Mouse (Mus musculus) midbrain, embryonic 16.5 days (tissue): ENCODE measurements around the gene Plch1. TPM values are rescaled to one million over a fixed set of nuclear protein-coding genes. Genes with fewer than 3 reads are reported as not detected.

Source experiments
- ATAC-seq: fragments of 200-750 bp; cut with Nextera tagmentation; 2 replicates; pipeline ENCODE4 v1.8.0; 2017; ENCODE audit warnings: moderate TSS enrichment
- H3K27ac ChIP-seq: fragments of 300-500 bp; sonication (generic); 2 replicates; pipeline ENCODE4 v1.5.1; 2014; ENCODE audit warnings: mild to moderate bottlenecking, low read length, mixed read lengths
- H3K27me3 ChIP-seq: fragments of 300-500 bp; sonication (generic); 2 replicates; pipeline ENCODE4 v1.6.1; 2014; ENCODE audit warnings: low read depth, low read length, mixed read lengths; ENCODE audit not compliant: control insufficient read depth, insufficient read depth
- H3K36me3 ChIP-seq: fragments of 300-500 bp; sonication (generic); 2 replicates; pipeline ENCODE4 v1.6.1; 2014; ENCODE audit warnings: mild to moderate bottlenecking, low read length, moderate library complexity, mixed read lengths; ENCODE audit not compliant: control insufficient read depth, insufficient read depth
- H3K4me1 ChIP-seq: fragments of 300-500 bp; sonication (generic); 2 replicates; pipeline ENCODE4 v1.6.1; 2014; ENCODE audit warnings: mild to moderate bottlenecking, low read length, mixed read lengths; ENCODE audit not compliant: control insufficient read depth, insufficient read depth
- H3K4me2 ChIP-seq: fragments of 300-500 bp; sonication (generic); 2 replicates; pipeline ENCODE4 v1.6.1; 2014; ENCODE audit warnings: mild to moderate bottlenecking, low read length, mixed read lengths
- H3K4me3 ChIP-seq: fragments of 300-500 bp; sonication (generic); 2 replicates; pipeline ENCODE4 v1.5.1; 2014; ENCODE audit warnings: low read depth, mild to moderate bottlenecking, low read length, moderate library complexity, mixed read lengths
- H3K9ac ChIP-seq: fragments of 300-500 bp; sonication (generic); 2 replicates; pipeline ENCODE4 v1.6.1; 2014; ENCODE audit warnings: low read depth, low read length, mixed read lengths
- H3K9me3 ChIP-seq: fragments of 300-500 bp; sonication (generic); replicated peaks from 2 replicates; pipeline ENCODE4 v1.6.1; 2014; ENCODE audit warnings: mild to moderate bottlenecking, low read length, mixed read lengths; ENCODE audit not compliant: control insufficient read depth, poor library complexity, severe bottlenecking
- WGBS: fragments of 180-500 bp; shearing (Covaris S2); extraction: QIAGEN DNeasy Blood & Tissue Kit; methylation state at CpG from one replicate; pipeline ENCODE4 v1.1.7; 2014; 5-methylcytosine and 5-hydroxymethylcytosine counted together
- polyA plus RNA-seq: library from polyadenylated mRNA; unstranded; fragments of >200 nt; fragmentation: Nextera tagmentation; extraction: Ambion mirVana; gene quantifications from 2 replicates; pipeline ENCODE4 v1.2.1, GENCODE M21; 2015

Gene Plch1
- polyA plus RNA-seq, 1 experiment from 2014 or later, result 11.9 TPM

GRCm38 (mm10) chr3:63842436-63842835, 56.8 kb downstream of the Plch1 start:
- 58% methylated on average over 4 of the region's 4 CpGs for WGBS
- no peak overlapping the region for H3K9ac ChIP-seq
- no peaks in the 10 kb centered on the region for H3K36me3 ChIP-seq
- no peak for ATAC-seq
- no peaks in the 10 kb centered on the region for H3K27me3 ChIP-seq
- H3K4me1 ChIP-seq, result no peaks in the 10 kb centered on the region
- no peak overlapping the region for H3K4me2 ChIP-seq
- no peaks in the 10 kb centered on the region for H3K9me3 ChIP-seq
- no peak overlapping the region for H3K4me3 ChIP-seq
- H3K27ac ChIP-seq, result no peak overlapping the region

- Histone ChIP-seq H3K27me3 (no peaks in the 10 kb centered on the region), H3K9ac (no peak overlapping the region), H3K4me2 (no peak overlapping the region), H3K4me1 (no peaks in the 10 kb centered on the region; the same call in 1 of the 2 replicates), H3K4me3 (no peak overlapping the region), H3K9me3 (no peaks in the 10 kb centered on the region), H3K27ac (no peak overlapping the region), H3K36me3 (no peaks in the 10 kb centered on the region)
- no peak for ATAC-seq
Observed at GRCm38 (mm10) chr3:63837750-63838149, 61.5 kb downstream of the Plch1 start.

- 72% methylated on average over 8 of the region's 8 CpGs for WGBS
- Histone ChIP-seq H3K27ac (no peak overlapping the region), H3K27me3 (no peaks in the 10 kb centered on the region), H3K36me3 (no peaks in the 10 kb centered on the region), H3K9me3 (no peaks in the 10 kb centered on the region), H3K4me2 (no peak overlapping the region), H3K4me3 (no peak overlapping the region), H3K9ac (no peak overlapping the region), H3K4me1 (no peaks in the 10 kb centered on the region; the same call in 1 of the 2 replicates)
- no peak for ATAC-seq
Observed at GRCm38 (mm10) chr3:63836937-63837632, 62.2 kb downstream of the Plch1 start.

GRCm38 (mm10) chr3:63835816-63836215, 63.5 kb downstream of the Plch1 start:
- no peaks in the 10 kb centered on the region for H3K9me3 ChIP-seq
- ATAC-seq, result no peak
- H3K4me3 ChIP-seq, result no peak overlapping the region
- no peak overlapping the region for H3K9ac ChIP-seq
- no peaks in the 10 kb centered on the region for H3K36me3 ChIP-seq
- no peak overlapping the region for H3K27ac ChIP-seq
- H3K4me1 ChIP-seq, result no peaks in the 10 kb centered on the region; the same call in 1 of the 2 replicates
- no peak overlapping the region for H3K4me2 ChIP-seq
- no peaks in the 10 kb centered on the region for H3K27me3 ChIP-seq

GRCm38 (mm10) chr3:63823874-63824400, 75.3 kb downstream of the Plch1 start:
- H3K27ac ChIP-seq, result no peak overlapping the region
- H3K36me3 ChIP-seq, result no peaks in the 10 kb centered on the region
- no peak for ATAC-seq
- no peak overlapping the region for H3K9ac ChIP-seq
- no peaks in the 10 kb centered on the region for H3K27me3 ChIP-seq
- H3K4me3 ChIP-seq, result no peak overlapping the region
- 24% methylated on average over 1 of the region's 1 CpGs for WGBS
- H3K4me2 ChIP-seq, result no peak overlapping the region
- no peaks in the 10 kb centered on the region for H3K9me3 ChIP-seq
- peaks cover 19% of the 10 kb centered on the region for H3K4me1 ChIP-seq

GRCm38 (mm10) chr3:63822631-63823030, 76.6 kb downstream of the Plch1 start:
- no peaks in the 10 kb centered on the region for H3K27me3 ChIP-seq
- H3K9ac ChIP-seq, result no peak overlapping the region
- no peak overlapping the region for H3K4me2 ChIP-seq
- no peaks in the 10 kb centered on the region for H3K36me3 ChIP-seq
- no peak overlapping the region for H3K4me3 ChIP-seq
- no peak overlapping the region; the same call in 1 of the 2 replicates for H3K27ac ChIP-seq
- ATAC-seq, result 0 out of 2 replicates have a peak, but pooled peaks have one; percentile 38
- peaks cover 16% of the 10 kb centered on the region for H3K4me1 ChIP-seq
- H3K9me3 ChIP-seq, result no peaks in the 10 kb centered on the region

GRCm38 (mm10) chr3:63815131-63815530, 84.1 kb downstream of the Plch1 start:
- H3K4me1 ChIP-seq, result no peaks in the 10 kb centered on the region
- 83% methylated on average over 3 of the region's 3 CpGs for WGBS
- H3K9me3 ChIP-seq, result no peaks in the 10 kb centered on the region
- H3K27ac ChIP-seq, result no peak overlapping the region
- no peak for ATAC-seq
- H3K36me3 ChIP-seq, result no peaks in the 10 kb centered on the region
- H3K4me2 ChIP-seq, result no peak overlapping the region
- no peak overlapping the region for H3K4me3 ChIP-seq
- H3K27me3 ChIP-seq, result no peaks in the 10 kb centered on the region
- H3K9ac ChIP-seq, result no peak overlapping the region

GRCm38 (mm10) chr3:63814203-63814602, 85.1 kb downstream of the Plch1 start:
- no peak for ATAC-seq
- no peaks in the 10 kb centered on the region for H3K4me1 ChIP-seq
- 62% methylated on average over 1 of the region's 1 CpGs for WGBS

GRCm38 (mm10) chr3:63806906-63807305, 92.4 kb downstream of the Plch1 start:
- Histone ChIP-seq H3K27me3 (no peaks in the 10 kb centered on the region), H3K36me3 (no peaks in the 10 kb centered on the region), H3K9ac (no peak overlapping the region), H3K4me1 (no peaks in the 10 kb centered on the region), H3K4me3 (no peak overlapping the region), H3K9me3 (no peaks in the 10 kb centered on the region), H3K27ac (no peak overlapping the region), H3K4me2 (no peak overlapping the region)
- no peak for ATAC-seq
- 100% methylated on average over 1 of the region's 1 CpGs for WGBS

More at GRCm38 (mm10) chr3:63814203-63814602, 85.1 kb downstream of the Plch1 start:
- Histone ChIP-seq H3K9me3 (no peaks in the 10 kb centered on the region), H3K4me3 (no peak overlapping the region), H3K27me3 (no peaks in the 10 kb centered on the region), H3K4me2 (no peak overlapping the region), H3K9ac (no peak overlapping the region), H3K27ac (no peak overlapping the region), H3K36me3 (no peaks in the 10 kb centered on the region)
